Mouse (Mus musculus): ENCODE measurements at regions not wholly inside any gene's neighbourhood (a gene's known extent, or its start where the extent isn't known, plus 50 kb on each side); places are given as distances from the start of the nearest gene placed in this dataset.

DNA sequence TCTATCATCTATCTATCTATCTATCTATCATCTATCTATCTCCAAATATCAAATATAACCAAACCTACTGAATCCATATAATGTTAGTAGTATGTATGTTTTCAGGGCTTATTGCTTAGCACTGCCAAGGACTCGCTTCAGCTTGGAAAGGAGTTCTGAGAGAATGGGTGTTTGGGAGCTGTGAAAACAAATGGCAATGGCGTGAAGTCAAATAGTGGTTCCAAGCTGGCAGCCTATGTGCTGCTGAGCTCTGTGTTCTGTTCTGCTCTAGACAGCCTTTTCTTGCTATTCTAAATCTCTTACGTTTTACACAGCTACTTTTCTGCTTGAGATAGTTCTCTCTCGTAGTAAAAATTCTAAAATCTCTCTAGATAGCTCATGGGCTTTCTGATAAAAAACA is 1008.2 kb upstream of the Ddx18 start:
- TF ChIP-seq POLR2A (IDR thresholded peaks at IDR 0.05; ENCODE audit: borderline replicate concordance, insufficient read depth, low read length) (no peak), CTCF (IDR thresholded peaks at IDR 0.05; ENCODE audit: borderline replicate concordance, insufficient read depth, low read depth, low read length) (no peak)

All from cerebellum, adult 2 months (tissue).